In the genomic region with DNA sequence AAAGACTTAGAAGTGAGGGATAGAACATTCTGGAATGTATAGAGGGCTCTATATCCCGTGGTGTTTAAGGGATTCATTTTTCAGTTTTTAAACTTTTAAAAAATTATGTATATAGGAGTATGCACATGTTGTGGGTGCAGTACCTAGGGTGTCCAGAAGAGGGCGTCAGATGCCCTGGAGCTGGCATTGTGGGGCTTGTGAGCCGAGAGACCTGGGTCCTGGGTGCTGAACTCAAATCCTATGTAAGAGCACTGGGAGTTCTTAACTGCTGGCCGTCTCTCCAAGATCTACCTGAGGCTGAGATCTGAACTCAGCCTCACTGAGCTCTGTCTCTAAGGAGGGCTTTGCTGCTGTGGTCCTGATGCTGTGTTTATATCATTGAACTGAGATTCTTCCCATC, we compare ENCODE assay signal across 18 mouse cellular contexts. TPM values are rescaled to one million over a fixed set of nuclear protein-coding genes. Genes with fewer than 3 reads are reported as not detected.
DNase-seq lines count a peak whose midpoint lies in the region; ATAC-seq lines count a peak whose summit lies in the region.
"Had no signal": no experiment of that assay in that cellular context is flagged by ENCODE, and none has a peak within 500 bp of the region (broad histone marks: within the 10 kb centered on the region; RNA-seq: fewer than 3 reads in every experiment).

No protein-coding gene starts in this region.

- H3K4me2 ChIP-seq in liver, embryonic 11.5 days = no peak overlapping the region
- H3K4me2 ChIP-seq: embryonic facial prominence, embryonic 15.5 days; neural tube, embryonic 12.5 days had no signal

- H3K9ac ChIP-seq in liver, embryonic 11.5 days (ENCODE audit: low read depth, low read length) = no peak overlapping the region
- H3K9ac ChIP-seq: embryonic facial prominence, embryonic 15.5 days; neural tube, embryonic 12.5 days had no signal

- no peaks in the 10 kb centered on the region for H3K36me3 ChIP-seq in liver, embryonic 11.5 days (ENCODE audit: control insufficient read depth, insufficient read depth, low read length)
- H3K36me3 ChIP-seq: embryonic facial prominence, embryonic 15.5 days; neural tube, embryonic 12.5 days had no signal

- no peak for ATAC-seq in liver, embryonic 11.5 days (replicated peaks; ENCODE audit: low FRiP score)

- H3K9me3 ChIP-seq in liver, embryonic 11.5 days (ENCODE audit: control insufficient read depth, low read length) = 0 out of 2 replicates have a peak, but pooled peaks cover 3% of the 10 kb centered on the region
- H3K9me3 ChIP-seq: embryonic facial prominence, embryonic 15.5 days had no signal

- no peaks in the 10 kb centered on the region for H3K4me1 ChIP-seq in liver, embryonic 11.5 days (replicated peaks; ENCODE audit: control insufficient read depth, insufficient read depth, low read length)
- H3K4me1 ChIP-seq: embryonic facial prominence, embryonic 15.5 days had no signal

- H3K27me3 ChIP-seq in liver, embryonic 11.5 days (replicated peaks; ENCODE audit: control insufficient read depth, insufficient read depth, low read length) = no peaks in the 10 kb centered on the region
- H3K27me3 ChIP-seq: embryonic facial prominence, embryonic 15.5 days; neural tube, embryonic 12.5 days had no signal

- peak; percentile 59 for DNase-seq in heart, adult 11 months
- no peak for DNase-seq in heart, adult 18-20 months
- DNase-seq in liver (peak; percentile 2), R1 (ENCODE audit: low read depth, low spot score) (peak; percentile 44)
- DNase-seq in liver, embryonic 11.5 days (ENCODE audit: low spot score) = no peak
- peak; percentile 12 to 29 for DNase-seq in B cell, adult 2 months
- DNase-seq in embryo, embryonic 10.5 days (ENCODE audit: low spot score) = no peak
- DNase-seq in cerebellum, postnatal 25 days = no peak
- DNase-seq: adrenal gland, postnatal 14 days; cerebellum, adult 11 months; kidney, adult 18-20 months; midbrain, embryonic 14.5 days; thymus, postnatal 25 days had no signal

- no peak overlapping the region for H3K4me3 ChIP-seq in liver, embryonic 11.5 days (ENCODE audit: low read depth, low read length)
- H3K4me3 ChIP-seq: embryonic facial prominence, embryonic 15.5 days; neural tube, embryonic 12.5 days had no signal

- 58% methylated on average over 4 of the region's 4 CpGs for WGBS in liver, embryonic 11.5 days

- no peak overlapping the region for H3K27ac ChIP-seq in liver, embryonic 11.5 days (ENCODE audit: low read depth, low read length)
- H3K27ac ChIP-seq: embryonic facial prominence, embryonic 15.5 days; neural tube, embryonic 12.5 days had no signal

RNA-seq across cellular contexts. Expression of a gene that starts 23.8 kb away (rescaled TPM):
- total RNA-seq in heart, adult 18-20 months (2021) = 1 to 10 TPM in 1 of 2 experiments, under 1 TPM in 1; 0.97 to 1.4 TPM
- 2.4 and 2.8 TPM in 2 replicates for polyA plus RNA-seq in liver, embryonic 11.5 days (2014; fragmentation: Nextera tagmentation; extraction: Ambion mirVana)

RNA-seq across cellular contexts. Expression of a gene that starts 36.8 kb away (rescaled TPM):
- total RNA-seq in heart, adult 18-20 months (2021) = under 1 TPM in 1 of 2 experiments, not detected in 1; 0.23 TPM
- polyA plus RNA-seq in liver, embryonic 11.5 days (2014; fragmentation: Nextera tagmentation; extraction: Ambion mirVana) = 0.06 and 0.11 TPM in 2 replicates
- total RNA-seq: adrenal gland, postnatal 14 days; common myeloid progenitor, adult 5-6 weeks; heart, adult 8-10 months; layer of hippocampus, postnatal 10 days had no signal

Comparison
In these comparisons a context has a peak if more than half of its experiments do, and no peak if none do; other contexts are left out.
1. DNase-seq: peak in heart, adult 11 months (single experiment), liver (single experiment), B cell, adult 2 months (2 of 2) and R1 (single experiment); none in heart, adult 18-20 months (0 of 2), liver, embryonic 11.5 days (single experiment), embryo, embryonic 10.5 days (single experiment) and cerebellum, postnatal 25 days (0 of 2).